Mouse (Mus musculus) heart, embryonic 11.5 days (tissue): ENCODE data around the gene Enah. TPM values are rescaled to one million over a fixed set of nuclear protein-coding genes. Genes with fewer than 3 reads are reported as not detected.

Source experiments
- ATAC-seq: fragments of 200-750 bp; cut with Nextera tagmentation; replicated peaks from 2 replicates; pipeline ENCODE4 v1.8.0; 2017; ENCODE audit warnings: moderate library complexity; ENCODE audit not compliant: insufficient number of reproducible peaks, low FRiP score, low TSS enrichment
- H3K27ac ChIP-seq: fragments of 300-500 bp; sonication (generic); 2 replicates; pipeline ENCODE4 v1.5.1; 2014; ENCODE audit warnings: mild to moderate bottlenecking, low read depth, low read length
- H3K27me3 ChIP-seq: fragments of 300-500 bp; sonication (generic); 2 replicates; pipeline ENCODE4 v1.6.1; 2014; ENCODE audit warnings: mild to moderate bottlenecking, low read length, mixed read lengths; ENCODE audit not compliant: control insufficient read depth, insufficient read depth
- H3K36me3 ChIP-seq: fragments of 300-500 bp; sonication (generic); 2 replicates; pipeline ENCODE4 v1.6.1; 2014; ENCODE audit warnings: mild to moderate bottlenecking, low read length, moderate library complexity, mixed read lengths; ENCODE audit not compliant: control insufficient read depth, insufficient read depth
- H3K4me1 ChIP-seq: fragments of 300-500 bp; sonication (generic); 2 replicates; pipeline ENCODE4 v1.6.1; 2014; ENCODE audit warnings: low read length; ENCODE audit not compliant: control insufficient read depth, insufficient read depth
- H3K4me2 ChIP-seq: fragments of 300-500 bp; sonication (generic); 2 replicates; pipeline ENCODE4 v1.6.1; 2014; ENCODE audit warnings: mild to moderate bottlenecking, moderate library complexity
- H3K4me3 ChIP-seq: fragments of 300-500 bp; sonication (generic); 2 replicates; pipeline ENCODE4 v1.5.1; 2014; ENCODE audit warnings: low read depth, low read length
- H3K9ac ChIP-seq: fragments of 300-500 bp; sonication (generic); 2 replicates; pipeline ENCODE4 v1.6.1; 2014; ENCODE audit warnings: mild to moderate bottlenecking, low read depth, low read length, moderate library complexity
- H3K9me3 ChIP-seq: fragments of 300-500 bp; sonication (generic); replicated peaks from 2 replicates; pipeline ENCODE4 v1.6.1; 2016; ENCODE audit warnings: low read length; ENCODE audit not compliant: control insufficient read depth
- WGBS: fragments of 180-500 bp; shearing (Covaris S2); extraction: QIAGEN DNeasy Blood & Tissue Kit; methylation state at CpG from one replicate; pipeline ENCODE4 v1.1.7; 2014; ENCODE audit not compliant: insufficient replicate concordance; 5-methylcytosine and 5-hydroxymethylcytosine counted together
- polyA plus RNA-seq: library from polyadenylated mRNA; unstranded; fragments of >200 nt; fragmentation: Nextera tagmentation; extraction: Ambion mirVana; gene quantifications from 2 replicates; pipeline ENCODE4 v1.2.1, GENCODE M21; 2014

Gene Enah
- polyA plus RNA-seq, 1 experiment from 2014 or later = 32.1 TPM

- 0 out of 2 replicates have a peak, but pooled peaks cover 2% of the 10 kb centered on the region for H3K36me3 ChIP-seq
- no peak overlapping the region for H3K4me2 ChIP-seq
- no peaks in the 10 kb centered on the region for H3K27me3 ChIP-seq
- no peaks in the 10 kb centered on the region for H3K9me3 ChIP-seq
- no peak for ATAC-seq
- 87% methylated on average over 3 of the region's 3 CpGs for WGBS
- no peak overlapping the region for H3K4me3 ChIP-seq
- H3K9ac ChIP-seq = no peak overlapping the region
- no peaks in the 10 kb centered on the region for H3K4me1 ChIP-seq
- H3K27ac ChIP-seq = 0 out of 2 replicates have a peak overlapping the region, but pooled peaks have one; percentile 15
Observed at GRCm38 (mm10) chr1:181960383-181960782, 59.4 kb downstream of the Enah start.

GRCm38 (mm10) chr1:181958392-181958791 is 61.4 kb downstream of the Enah start:
- ATAC-seq = no peak
- 88% methylated on average over 1 of the region's 1 CpGs for whole genome bisulfite sequencing
- no peak overlapping the region for H3K27ac ChIP-seq
- no peak overlapping the region for H3K4me3 ChIP-seq
- H3K27me3 ChIP-seq = no peaks in the 10 kb centered on the region
- H3K9me3 ChIP-seq = no peaks in the 10 kb centered on the region
- no peak overlapping the region for H3K9ac ChIP-seq
- 0 out of 2 replicates have a peak, but pooled peaks cover 2% of the 10 kb centered on the region for H3K36me3 ChIP-seq
- H3K4me2 ChIP-seq = no peak overlapping the region
- no peaks in the 10 kb centered on the region for H3K4me1 ChIP-seq

GRCm38 (mm10) chr1:181957736-181958135 is 62.1 kb downstream of the Enah start:
- H3K4me1 ChIP-seq = no peaks in the 10 kb centered on the region
- WGBS = 86% methylated on average over 2 of the region's 2 CpGs
- no peak for ATAC-seq
- H3K4me2 ChIP-seq = no peak overlapping the region
- no peak overlapping the region for H3K27ac ChIP-seq
- no peak overlapping the region for H3K4me3 ChIP-seq
- H3K9me3 ChIP-seq = no peaks in the 10 kb centered on the region
- H3K36me3 ChIP-seq = 0 out of 2 replicates have a peak, but pooled peaks cover 2% of the 10 kb centered on the region
- H3K9ac ChIP-seq = no peak overlapping the region
- no peaks in the 10 kb centered on the region for H3K27me3 ChIP-seq

- Histone ChIP-seq H3K9ac (no peak overlapping the region), H3K27ac (no peak overlapping the region), H3K4me1 (no peaks in the 10 kb centered on the region), H3K4me3 (no peak overlapping the region), H3K9me3 (no peaks in the 10 kb centered on the region), H3K27me3 (no peaks in the 10 kb centered on the region), H3K36me3 (0 out of 2 replicates have a peak, but pooled peaks cover 2% of the 10 kb centered on the region), H3K4me2 (no peak overlapping the region)
- ATAC-seq = no peak
Observed at GRCm38 (mm10) chr1:181953547-181953946, 66.2 kb downstream of the Enah start.

- Histone ChIP-seq H3K27ac (no peak overlapping the region), H3K36me3 (0 out of 2 replicates have a peak, but pooled peaks cover 2% of the 10 kb centered on the region), H3K4me1 (no peaks in the 10 kb centered on the region), H3K27me3 (no peaks in the 10 kb centered on the region), H3K9me3 (no peaks in the 10 kb centered on the region), H3K4me3 (no peak overlapping the region), H3K9ac (no peak overlapping the region), H3K4me2 (no peak overlapping the region)
- 82% methylated on average over 5 of the region's 5 CpGs for WGBS
- no peak for ATAC-seq
Observed at GRCm38 (mm10) chr1:181951266-181951665, 68.5 kb downstream of the Enah start.

GRCm38 (mm10) chr1:181950721-181951120 is 69.1 kb downstream of the Enah start:
- Histone ChIP-seq H3K9me3 (no peaks in the 10 kb centered on the region), H3K9ac (no peak overlapping the region), H3K27ac (no peak overlapping the region), H3K4me2 (no peak overlapping the region), H3K4me3 (no peak overlapping the region), H3K27me3 (no peaks in the 10 kb centered on the region), H3K4me1 (no peaks in the 10 kb centered on the region), H3K36me3 (no peaks in the 10 kb centered on the region)
- no peak for ATAC-seq
- WGBS = 91% methylated on average over 9 of the region's 9 CpGs

GRCm38 (mm10) chr1:181948191-181948590 is 71.6 kb downstream of the Enah start:
- H3K27me3 ChIP-seq = no peaks in the 10 kb centered on the region
- no peaks in the 10 kb centered on the region for H3K9me3 ChIP-seq
- H3K36me3 ChIP-seq = no peaks in the 10 kb centered on the region
- no peak overlapping the region for H3K4me2 ChIP-seq
- no peaks in the 10 kb centered on the region for H3K4me1 ChIP-seq
- ATAC-seq = no peak
- no peak overlapping the region for H3K4me3 ChIP-seq
- H3K27ac ChIP-seq = no peak overlapping the region
- 89% methylated on average over 3 of the region's 3 CpGs for WGBS
- H3K9ac ChIP-seq = no peak overlapping the region

GRCm38 (mm10) chr1:181937064-181937463 is 82.7 kb downstream of the Enah start:
- H3K9me3 ChIP-seq = no peaks in the 10 kb centered on the region
- H3K27ac ChIP-seq = no peak overlapping the region
- peaks cover 8% of the 10 kb centered on the region; the same call in 1 of the 2 replicates for H3K4me1 ChIP-seq
- no peak overlapping the region for H3K4me2 ChIP-seq
- H3K9ac ChIP-seq = no peak overlapping the region
- 37% methylated on average over 2 of the region's 2 CpGs for WGBS
- H3K36me3 ChIP-seq = no peaks in the 10 kb centered on the region
- no peaks in the 10 kb centered on the region for H3K27me3 ChIP-seq
- ATAC-seq = no peak
- H3K4me3 ChIP-seq = no peak overlapping the region

- no peak overlapping the region for H3K9ac ChIP-seq
- no peaks in the 10 kb centered on the region for H3K27me3 ChIP-seq
- H3K36me3 ChIP-seq = peaks cover 4% of the 10 kb centered on the region; the same call in 1 of the 2 replicates
- H3K4me2 ChIP-seq = no peak overlapping the region
- no peak overlapping the region for H3K27ac ChIP-seq
- no peak overlapping the region for H3K4me3 ChIP-seq
- H3K9me3 ChIP-seq = no peaks in the 10 kb centered on the region
- no peaks in the 10 kb centered on the region for H3K4me1 ChIP-seq
- WGBS = 68% methylated on average over 5 of the region's 5 CpGs
- no peak for ATAC-seq
Observed at GRCm38 (mm10) chr1:181928388-181928787, 91.4 kb downstream of the Enah start.
